Mouse (Mus musculus) stomach, postnatal 0 days (tissue): ENCODE data around the gene Rfx7. TPM values are rescaled to one million over a fixed set of nuclear protein-coding genes. Genes with fewer than 3 reads are reported as not detected.

Experiments
- ATAC-seq: fragments of 200-750 bp; cut with Nextera tagmentation; 2 replicates; pipeline ENCODE4 v1.8.0; 2017; ENCODE audit not compliant: low FRiP score, low TSS enrichment
- DNase-seq: peaks from one replicate; pipeline ENCODE4 v3.0.0-alpha.2; 2016; ENCODE audit warnings: low spot score
- H3K27ac ChIP-seq: fragments of 300-500 bp; sonication (generic); replicated peaks from 2 replicates; pipeline ENCODE4 v1.5.1; 2014; ENCODE audit warnings: mild to moderate bottlenecking, control low read depth
- H3K27me3 ChIP-seq: fragments of 300-500 bp; sonication (generic); 2 replicates; pipeline ENCODE4 v1.6.1; 2014; ENCODE audit warnings: low read length; ENCODE audit not compliant: control insufficient read depth, insufficient read depth
- H3K36me3 ChIP-seq: fragments of 300-500 bp; sonication (generic); 2 replicates; pipeline ENCODE4 v1.6.1; 2014; ENCODE audit warnings: low read length, mixed read lengths; ENCODE audit not compliant: control insufficient read depth, insufficient read depth
- H3K4me1 ChIP-seq: fragments of 300-500 bp; sonication (generic); replicated peaks from 2 replicates; pipeline ENCODE4 v1.6.1; 2014; ENCODE audit warnings: antibody characterized with exemption; ENCODE audit not compliant: control insufficient read depth, insufficient read depth
- H3K4me2 ChIP-seq: fragments of 300-500 bp; sonication (generic); replicated peaks from 2 replicates; pipeline ENCODE4 v1.6.1; 2014; ENCODE audit warnings: low read depth, mild to moderate bottlenecking, control low read depth, moderate library complexity
- H3K4me3 ChIP-seq: fragments of 300-500 bp; sonication (generic); 2 replicates; pipeline ENCODE4 v1.5.1; 2014; ENCODE audit warnings: low read depth, low read length, control low read depth
- H3K9ac ChIP-seq: fragments of 300-500 bp; sonication (generic); 2 replicates; pipeline ENCODE4 v1.6.1; 2014; ENCODE audit warnings: mild to moderate bottlenecking, low read length, control low read depth, mixed read lengths
- H3K9me3 ChIP-seq: fragments of 300-500 bp; sonication (generic); 2 replicates; pipeline ENCODE4 v1.6.1; 2016; ENCODE audit warnings: low read length; ENCODE audit not compliant: control insufficient read depth
- CTCF ChIP-seq: IDR thresholded peaks from 2 replicates; pipeline ENCODE4 v1.5.1; 2016; ENCODE audit warnings: antibody characterized with exemption, low read depth, mild to moderate bottlenecking, moderate library complexity
- EP300 ChIP-seq: optimal IDR thresholded peaks from 2 replicates; pipeline ENCODE3; 2016; ENCODE audit warnings: antibody characterized with exemption
- WGBS: fragments of 180-500 bp; shearing (Covaris S2); extraction: QIAGEN DNeasy Blood & Tissue Kit; methylation state at CpG from one replicate; pipeline ENCODE4 v1.1.7; 2014; 5-methylcytosine and 5-hydroxymethylcytosine counted together
- polyA plus RNA-seq: library from polyadenylated mRNA; unstranded; fragments of >200 nt; fragmentation: Nextera tagmentation; extraction: Ambion mirVana; gene quantifications from 2 replicates; pipeline ENCODE4 v1.2.1, GENCODE M21; 2015

Rfx7 gene
- polyA plus RNA-seq, 1 experiment from 2014 or later, result 4.5 TPM

DNA sequence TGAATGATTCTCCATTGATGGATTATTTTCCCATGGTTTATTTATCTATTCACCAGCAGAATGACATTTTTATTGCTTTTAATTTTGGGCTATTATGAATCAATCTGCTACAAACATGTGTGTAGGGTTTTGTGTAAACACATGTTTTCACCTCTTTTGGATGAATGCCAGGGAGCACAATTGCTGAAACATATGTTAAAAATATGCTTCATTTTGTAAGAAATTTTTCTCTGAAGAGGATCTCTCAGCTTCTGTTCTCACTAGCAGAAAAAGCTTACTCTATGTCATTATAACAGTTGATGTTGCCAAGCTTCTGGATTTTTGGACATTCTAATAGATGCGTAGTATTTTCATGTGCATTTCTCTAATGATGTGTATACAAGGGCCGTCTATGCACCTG lies 28.3 kb downstream of the Rfx7 start:
- H3K27ac ChIP-seq, result no peak overlapping the region
- ATAC-seq (no peak), DNase-seq (no peak)
- H3K9me3 ChIP-seq, result no peaks in the 10 kb centered on the region
- no peaks in the 10 kb centered on the region for H3K36me3 ChIP-seq
- H3K4me3 ChIP-seq, result no peak overlapping the region
- H3K27me3 ChIP-seq, result no peaks in the 10 kb centered on the region
- H3K4me1 ChIP-seq, result no peaks in the 10 kb centered on the region
- H3K9ac ChIP-seq, result no peak overlapping the region
- WGBS, result 81% methylated on average over 2 of the region's 2 CpGs
- TF ChIP-seq CTCF (no peak), EP300 (no peak)
- H3K4me2 ChIP-seq, result no peak overlapping the region

- no peak for TF ChIP-seq EP300
- Histone ChIP-seq H3K27me3 (no peaks in the 10 kb centered on the region), H3K4me3 (no peak overlapping the region), H3K9me3 (no peaks in the 10 kb centered on the region), H3K27ac (no peak overlapping the region), H3K4me2 (no peak overlapping the region), H3K9ac (no peak overlapping the region), H3K36me3 (no peaks in the 10 kb centered on the region), H3K4me1 (no peaks in the 10 kb centered on the region)
- ATAC-seq, result no peak
- WGBS, result 94% methylated on average over 3 of the region's 3 CpGs
- DNase-seq, result no peak
These were observed 31.2 kb downstream of the Rfx7 start for GRCm38 (mm10) chr9:72563277-72563676.

GRCm38 (mm10) chr9:72567116-72567515 lies 35.1 kb downstream of the Rfx7 start:
- Histone ChIP-seq H3K4me1 (no peaks in the 10 kb centered on the region), H3K4me3 (no peak overlapping the region), H3K9me3 (no peaks in the 10 kb centered on the region), H3K36me3 (no peaks in the 10 kb centered on the region), H3K27ac (no peak overlapping the region), H3K4me2 (no peak overlapping the region), H3K27me3 (no peaks in the 10 kb centered on the region), H3K9ac (no peak overlapping the region)
- no peak for ATAC-seq
- WGBS, result 53% methylated on average over 2 of the region's 2 CpGs
- DNase-seq, result no peak
- TF ChIP-seq EP300 (no peak), CTCF (no peak)

- ATAC-seq (no peak), DNase-seq (no peak)
- TF ChIP-seq EP300 (no peak), CTCF (no peak)
- Histone ChIP-seq H3K27me3 (no peaks in the 10 kb centered on the region), H3K4me1 (no peaks in the 10 kb centered on the region), H3K4me3 (no peak overlapping the region), H3K36me3 (no peaks in the 10 kb centered on the region; the same call in 1 of the 2 replicates), H3K4me2 (no peak overlapping the region), H3K27ac (no peak overlapping the region), H3K9ac (no peak overlapping the region), H3K9me3 (no peaks in the 10 kb centered on the region)
- WGBS, result 29% methylated on average over 3 of the region's 3 CpGs
These were observed 48.2 kb downstream of the Rfx7 start for GRCm38 (mm10) chr9:72580216-72580615.

GRCm38 (mm10) chr9:72590861-72591260 lies 58.8 kb downstream of the Rfx7 start:
- no peaks in the 10 kb centered on the region for H3K9me3 ChIP-seq
- no peak overlapping the region for H3K4me2 ChIP-seq
- TF ChIP-seq EP300 (no peak), CTCF (no peak)
- no peak overlapping the region for H3K9ac ChIP-seq
- H3K27ac ChIP-seq, result no peak overlapping the region
- no peaks in the 10 kb centered on the region for H3K36me3 ChIP-seq
- no peaks in the 10 kb centered on the region for H3K27me3 ChIP-seq
- DNase-seq (no peak), ATAC-seq (no peak)
- WGBS, result no CpG with 5 or more reads among the region's 1 CpGs
- no peaks in the 10 kb centered on the region for H3K4me1 ChIP-seq
- no peak overlapping the region for H3K4me3 ChIP-seq

- H3K4me2 ChIP-seq, result no peak overlapping the region
- H3K4me1 ChIP-seq, result no peaks in the 10 kb centered on the region
- ATAC-seq (no peak), DNase-seq (no peak)
- H3K27ac ChIP-seq, result no peak overlapping the region
- no peaks in the 10 kb centered on the region for H3K36me3 ChIP-seq
- TF ChIP-seq EP300 (no peak), CTCF (no peak)
- H3K9me3 ChIP-seq, result no peaks in the 10 kb centered on the region
- H3K4me3 ChIP-seq, result no peak overlapping the region
- no peaks in the 10 kb centered on the region for H3K27me3 ChIP-seq
- no peak overlapping the region for H3K9ac ChIP-seq
These were observed 60.0 kb downstream of the Rfx7 start for GRCm38 (mm10) chr9:72592016-72592415.
